Mouse (Mus musculus) kidney, adult 8-10 months (tissue): Measurements from ENCODE around the gene Cript.
A peak's percentile ranks its signal among the peaks of the same experiment; 100 is the strongest.

Experiments
- DNase-seq, 2 experiments: peaks; one replicate each; pipeline ENCODE4 v3.0.0; 2022

Cript gene

DNA sequence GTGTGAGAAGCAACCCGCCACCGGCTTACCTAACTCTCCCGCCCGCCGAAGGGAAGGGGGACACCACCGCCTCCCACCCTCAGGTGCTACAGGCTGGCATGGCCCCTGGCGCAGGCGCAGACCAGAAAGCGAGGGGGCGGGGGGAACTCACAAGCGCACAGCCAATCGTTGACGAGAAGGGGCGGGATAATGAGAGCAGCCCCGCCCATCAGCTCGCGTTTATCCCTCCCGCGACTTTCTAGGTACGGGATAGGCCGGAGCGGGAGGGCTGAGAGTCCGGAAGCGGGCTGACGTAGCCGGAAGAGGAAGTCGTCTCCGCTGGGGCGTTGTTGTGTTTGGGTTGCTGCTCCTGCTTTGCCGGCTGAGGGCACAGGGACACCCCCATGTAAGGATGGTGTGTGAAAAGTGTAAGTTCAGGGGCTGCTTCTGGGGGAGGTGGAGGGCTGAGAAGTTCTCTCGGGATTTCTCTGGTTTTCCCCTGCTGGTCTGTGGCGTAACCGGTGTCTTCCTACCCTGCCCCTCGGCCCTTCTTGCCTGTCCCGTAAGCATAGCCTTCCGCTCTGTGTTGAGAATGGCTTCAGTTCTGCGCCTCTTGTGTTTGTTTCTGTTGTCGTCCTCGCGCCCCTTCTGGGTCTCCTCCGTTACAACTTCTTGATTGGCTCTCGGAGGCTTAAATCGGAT lies at the start of gene Cript, which contains the start of gene Pigf:
Gene Cript, plus strand, starts transcription at position 282 of the 681 bp plus-strand sequence.
Gene Pigf, minus strand, starts transcription at position 138 of the 681 bp plus-strand sequence.
- DNase-seq: peak; percentile 98 to 99

DNA sequence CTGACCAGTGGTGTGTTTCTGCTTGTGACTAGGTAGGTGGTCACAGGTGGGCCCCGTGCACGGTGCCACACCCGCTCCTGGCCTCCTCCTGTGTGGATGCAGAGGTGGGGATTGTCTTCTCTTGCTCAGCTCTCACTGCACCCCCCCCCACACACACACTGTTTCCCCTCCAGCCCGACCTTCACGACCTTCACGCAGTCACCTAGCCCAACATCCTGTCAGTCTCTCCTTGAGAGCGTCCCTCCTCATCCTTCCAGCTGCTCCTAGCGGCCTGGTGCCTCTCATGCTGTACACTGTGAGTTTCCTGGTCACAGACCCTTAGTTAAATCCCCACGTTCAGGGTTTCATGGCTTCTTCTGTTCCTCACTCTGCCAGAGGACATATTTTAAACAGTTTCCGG lies 49.0 kb upstream of the Cript start:
- DNase-seq: no peak

DNA sequence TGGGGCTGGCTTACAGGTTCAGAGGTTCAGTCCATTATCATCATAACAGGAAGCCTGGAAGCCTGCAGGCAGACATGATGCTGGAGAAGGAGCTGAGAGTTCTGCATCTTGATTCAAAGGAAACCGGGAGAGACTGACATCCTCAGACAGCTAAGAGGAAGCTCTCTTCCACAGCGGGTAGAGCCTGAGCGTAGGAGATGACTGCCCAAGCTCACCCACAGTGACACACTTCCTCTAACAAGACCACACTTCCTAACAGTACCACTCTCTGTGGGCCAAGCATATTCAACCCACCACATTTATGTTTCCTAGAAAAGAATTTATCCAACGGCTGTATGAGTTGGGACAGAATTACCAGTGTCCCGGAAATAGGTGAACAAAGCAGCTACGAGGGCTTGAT lies 46.9 kb upstream of the Cript start:
- DNase-seq: no peak

DNA sequence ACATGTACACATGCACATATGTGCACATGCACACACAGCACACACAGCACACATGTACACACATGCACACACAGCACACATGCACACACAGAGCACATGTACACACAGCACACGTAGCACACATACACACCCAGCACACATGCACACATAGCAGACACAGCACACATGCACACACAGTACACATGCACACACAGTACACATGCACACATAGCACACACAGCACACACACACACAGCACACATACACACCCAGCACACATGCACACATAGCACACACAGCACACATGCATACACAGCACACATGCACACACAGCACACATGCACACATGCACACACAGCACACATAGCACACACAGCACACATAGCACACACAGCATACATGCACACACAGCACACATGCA lies 44.1 kb upstream of the Cript start:
- DNase-seq: no peak

DNA sequence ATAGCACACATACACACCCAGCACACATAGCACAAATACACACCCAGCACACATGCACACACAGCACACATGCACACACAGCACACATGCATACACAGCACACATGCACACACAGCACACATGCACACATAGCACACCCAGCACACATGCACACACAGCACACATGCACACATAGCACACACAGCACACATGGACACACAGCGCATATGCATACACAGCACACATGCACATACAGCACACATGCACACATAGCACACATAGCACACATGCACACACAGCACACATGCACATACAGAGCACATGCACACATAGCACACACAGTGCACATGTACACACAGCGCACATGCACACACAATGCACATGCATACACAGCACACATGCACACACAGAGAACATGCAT lies 43.6 kb upstream of the Cript start:
- no peak for DNase-seq

DNA sequence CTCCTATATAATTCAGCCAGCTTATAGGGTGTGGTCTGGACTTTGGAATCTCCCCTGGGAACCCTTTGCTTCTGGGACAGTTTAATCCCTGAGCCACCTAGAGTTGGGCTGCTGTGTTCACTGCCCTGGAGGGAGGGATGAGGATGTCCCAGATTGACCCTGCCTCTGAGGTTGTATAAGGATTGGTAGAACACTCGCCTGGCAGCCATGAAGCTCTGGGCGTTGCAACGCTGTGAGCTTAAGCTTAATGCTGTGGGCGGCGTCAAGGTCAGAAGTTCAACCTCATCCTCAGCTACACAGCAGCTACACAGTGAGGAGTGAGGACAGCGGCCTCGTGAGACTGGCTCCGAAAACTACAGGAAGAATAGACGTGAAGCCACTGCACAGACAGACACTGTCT lies 42.9 kb upstream of the Cript start:
- peak; percentile 23 to 49 for DNase-seq

DNA sequence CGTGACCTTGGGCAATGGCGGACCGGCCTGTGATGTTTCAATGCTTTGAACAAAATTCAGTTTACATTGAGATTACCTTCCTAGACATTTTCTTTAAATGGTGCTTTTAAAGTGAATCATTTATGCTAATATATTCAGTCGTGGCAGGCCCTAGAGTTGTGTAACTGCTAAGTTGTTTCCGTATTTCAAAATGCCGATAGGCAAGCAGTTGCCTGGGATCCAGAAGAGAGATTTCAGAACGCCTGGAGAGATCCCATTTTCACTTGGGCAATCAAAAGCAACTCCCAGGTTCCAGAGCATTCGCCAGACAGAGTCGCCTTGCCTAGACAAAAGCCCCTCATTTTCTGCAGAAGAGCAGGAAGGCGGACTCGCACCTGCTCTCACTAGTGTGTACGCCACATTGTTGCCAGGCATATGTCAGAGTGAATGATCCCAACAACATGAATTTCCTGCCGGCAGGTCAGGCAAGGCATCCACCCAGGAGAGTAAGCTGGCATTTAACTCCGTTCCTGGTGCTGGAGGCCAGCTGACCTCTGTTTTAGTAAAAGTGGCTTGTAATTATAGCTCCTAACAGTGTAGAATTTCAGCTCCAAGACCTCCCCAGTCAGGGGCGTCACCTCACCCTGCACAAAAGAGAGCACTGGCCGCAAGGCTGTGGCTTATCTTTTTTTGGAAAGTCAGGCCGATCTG lies 38.8 kb upstream of the Cript start:
- no peak for DNase-seq

DNA sequence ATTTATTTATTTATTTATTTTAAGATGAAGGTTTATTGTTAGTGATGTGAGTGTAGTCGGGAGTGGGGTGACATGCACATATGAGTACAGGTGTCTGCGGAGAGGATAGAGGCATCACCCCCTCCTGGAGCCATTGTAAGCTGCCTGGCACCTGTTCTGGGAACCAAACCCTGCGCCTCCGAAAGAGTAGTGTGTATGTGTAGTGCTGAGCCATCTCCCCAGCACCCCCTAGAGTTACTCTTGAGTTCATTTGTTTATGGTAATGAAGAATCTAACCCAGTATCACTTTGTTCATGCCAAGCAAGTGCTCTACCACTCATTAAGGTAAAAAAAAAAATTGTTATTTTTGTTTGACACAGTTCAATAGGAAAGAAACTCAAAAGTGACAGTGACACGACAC lies 37.2 kb upstream of the Cript start:
- no peak for DNase-seq

DNA sequence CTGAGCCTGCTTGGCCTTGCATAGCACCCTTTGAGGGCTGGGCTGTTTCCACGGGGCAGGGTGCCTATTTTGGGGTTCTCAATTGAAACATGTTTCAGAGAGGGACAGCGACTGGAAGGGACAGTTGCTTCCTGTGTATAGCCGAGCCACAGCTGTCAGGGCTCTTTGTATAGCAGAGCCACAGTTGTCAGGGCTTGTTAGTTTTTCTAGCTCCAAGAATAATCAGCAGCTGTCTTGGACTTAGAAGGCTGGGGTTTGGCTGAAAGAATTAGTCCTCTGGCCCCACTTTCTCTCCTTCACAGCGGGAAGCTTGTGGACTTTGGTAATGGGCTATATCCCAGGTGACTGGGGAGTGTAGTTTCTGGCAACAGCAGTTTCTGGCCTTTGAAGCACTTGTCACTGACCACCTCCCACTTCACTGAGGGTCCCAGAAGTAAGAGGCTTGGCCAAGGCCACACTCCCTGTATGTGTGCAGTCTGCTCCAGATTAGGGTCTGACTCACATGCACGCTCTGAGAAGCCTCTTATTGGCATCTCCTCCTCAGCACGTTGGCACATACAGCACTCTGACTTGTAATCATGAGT lies 36.7 kb upstream of the Cript start:
- DNase-seq: no peak

DNA sequence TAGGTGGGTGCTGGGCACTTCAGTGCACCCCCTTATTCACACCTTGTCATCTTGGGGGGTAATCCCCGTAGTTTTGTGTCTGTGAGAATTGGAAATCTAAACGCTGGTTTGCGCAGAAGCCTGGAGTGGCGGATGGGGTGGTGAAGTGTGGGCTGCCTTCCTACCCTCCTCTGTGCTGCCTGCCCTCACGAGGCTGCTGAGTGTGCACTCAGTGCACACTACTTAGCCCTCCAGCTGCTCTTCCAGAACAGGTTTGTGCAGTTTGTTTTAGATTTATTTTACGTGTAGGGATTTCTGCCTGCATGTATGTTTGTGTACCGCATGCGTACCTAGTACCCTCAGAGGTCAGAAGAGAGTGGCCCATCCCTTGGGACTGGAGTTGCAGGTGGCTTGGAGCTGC lies 34.0 kb upstream of the Cript start:
- no peak for DNase-seq

DNA sequence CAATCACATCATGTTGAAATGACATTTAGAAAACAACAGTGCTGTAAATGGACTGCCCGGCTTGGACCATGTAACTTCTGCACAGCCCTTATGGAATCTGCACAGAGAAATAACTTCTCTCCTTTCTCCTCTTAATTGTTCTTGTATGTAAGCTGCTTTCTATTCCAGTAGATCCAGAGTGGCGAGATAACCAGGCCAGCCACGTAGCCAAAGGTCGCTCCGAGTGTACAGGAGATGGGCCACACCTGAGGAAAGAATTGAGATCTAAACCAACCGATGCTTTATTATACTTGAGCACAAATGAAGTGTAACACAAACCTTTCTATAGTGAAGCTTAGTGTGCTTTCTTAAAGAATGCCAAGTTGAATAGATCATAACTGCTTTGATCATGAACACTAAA lies 28.0 kb upstream of the Cript start:
- DNase-seq: no peak

DNA sequence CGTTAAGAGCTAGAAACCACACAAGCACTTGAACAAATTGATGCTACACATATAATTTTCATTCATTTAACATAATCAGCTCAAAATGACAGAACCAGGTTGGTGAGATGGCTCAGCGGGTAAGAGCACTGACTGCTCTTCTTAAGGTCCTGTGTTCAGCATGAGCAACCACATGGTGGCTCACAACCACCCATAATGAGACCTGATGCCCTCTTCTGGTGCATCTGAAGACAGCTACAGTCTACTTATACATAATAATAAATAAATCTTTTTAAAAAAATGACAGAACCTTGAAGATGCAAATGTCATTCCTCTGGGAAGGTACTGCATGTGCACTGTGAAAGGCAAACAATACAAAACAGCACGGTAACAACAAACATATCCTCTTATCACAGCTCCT lies 16.4 kb upstream of the Cript start:
- DNase-seq: no peak

DNA sequence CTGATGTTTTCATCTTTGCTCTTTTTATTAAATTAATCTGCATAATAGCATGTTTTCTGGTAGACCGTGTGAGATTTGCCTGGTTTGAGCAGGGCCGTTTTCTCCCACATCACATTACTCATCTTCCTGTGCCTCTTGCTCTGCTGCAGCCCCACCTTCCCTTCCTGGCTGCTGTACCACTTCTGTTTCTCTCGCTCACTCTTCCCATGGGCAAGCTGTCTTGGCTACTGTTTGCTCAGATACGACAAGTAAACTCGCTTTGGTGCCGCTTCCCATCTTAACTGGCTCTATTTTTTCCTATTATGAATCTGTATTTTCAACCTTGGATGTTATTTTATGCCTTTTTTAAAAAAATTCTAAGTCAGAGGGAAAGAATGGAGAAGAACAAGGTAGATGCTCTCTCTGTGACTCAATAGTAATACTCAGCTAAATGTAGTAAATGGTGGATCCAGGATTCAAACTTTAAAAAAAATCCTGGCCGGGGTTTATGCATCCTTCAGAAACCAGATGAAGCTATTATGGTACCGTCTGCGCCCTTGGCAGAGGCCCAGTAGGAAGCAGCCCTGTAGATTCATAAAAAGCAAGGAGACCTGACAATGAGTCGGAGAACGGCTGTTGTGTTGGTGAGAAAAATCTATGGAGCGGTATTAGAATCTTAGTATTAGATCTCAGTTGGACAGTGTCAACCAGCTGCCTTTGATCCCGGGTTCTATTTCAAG lies 13.9 kb upstream of the Cript start:
- no peak for DNase-seq

DNA sequence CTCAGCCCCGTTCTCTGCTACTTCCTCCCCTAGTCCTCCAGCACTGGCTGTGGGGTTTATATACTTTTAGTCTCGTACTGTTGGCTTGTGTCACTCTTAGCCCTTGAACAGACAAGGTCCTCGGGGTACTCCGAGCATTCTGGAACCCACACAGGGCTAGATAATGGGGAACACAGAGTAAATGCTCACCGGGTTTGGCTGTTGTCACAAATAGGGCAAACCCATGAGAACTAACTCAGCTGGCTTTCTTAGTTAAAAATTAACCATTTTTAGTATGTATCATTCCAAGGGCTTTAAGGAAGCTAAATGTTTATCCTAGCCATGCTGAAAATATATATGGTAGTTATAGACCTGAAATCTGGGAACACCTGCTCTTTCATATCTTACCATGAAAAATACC lies 5.7 kb upstream of the Cript start:
- no peak for DNase-seq

DNA sequence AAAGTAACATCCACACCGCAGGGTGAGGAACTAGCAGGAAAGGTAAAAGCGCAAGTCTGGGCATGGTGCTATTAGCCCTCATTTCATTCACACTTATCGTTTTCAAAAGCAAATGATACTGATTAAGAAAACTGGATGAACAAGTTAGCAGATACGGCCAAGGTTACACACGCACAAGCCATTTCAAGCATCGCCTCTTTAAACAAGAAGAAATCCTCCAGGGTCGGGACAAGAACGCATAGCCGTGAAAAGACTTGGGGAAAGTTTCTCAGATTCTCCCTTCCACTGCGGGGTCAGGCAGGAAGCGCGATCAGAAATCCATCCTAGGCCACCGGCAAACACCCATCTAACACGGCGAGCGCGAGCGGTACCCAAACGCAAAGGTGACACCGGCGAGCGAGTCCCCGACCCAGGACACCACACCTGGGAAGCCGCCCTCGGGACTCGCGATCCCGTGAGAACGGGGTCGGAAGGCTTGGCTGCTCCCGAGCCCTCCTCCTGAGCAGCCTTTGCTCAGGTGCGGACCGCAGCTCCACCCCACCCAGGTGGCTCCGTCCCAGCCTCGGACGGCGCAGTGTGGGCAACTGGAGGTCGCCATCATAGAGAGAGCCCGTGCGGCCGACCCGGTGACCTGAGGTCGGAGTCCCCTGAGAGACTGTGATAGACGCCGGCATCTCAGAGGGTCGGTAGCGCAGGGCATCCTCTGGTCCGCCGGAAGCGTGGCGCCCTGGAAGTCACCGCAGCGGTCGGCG lies 683 bp upstream of the Cript start:
- DNase-seq: no peak

DNA sequence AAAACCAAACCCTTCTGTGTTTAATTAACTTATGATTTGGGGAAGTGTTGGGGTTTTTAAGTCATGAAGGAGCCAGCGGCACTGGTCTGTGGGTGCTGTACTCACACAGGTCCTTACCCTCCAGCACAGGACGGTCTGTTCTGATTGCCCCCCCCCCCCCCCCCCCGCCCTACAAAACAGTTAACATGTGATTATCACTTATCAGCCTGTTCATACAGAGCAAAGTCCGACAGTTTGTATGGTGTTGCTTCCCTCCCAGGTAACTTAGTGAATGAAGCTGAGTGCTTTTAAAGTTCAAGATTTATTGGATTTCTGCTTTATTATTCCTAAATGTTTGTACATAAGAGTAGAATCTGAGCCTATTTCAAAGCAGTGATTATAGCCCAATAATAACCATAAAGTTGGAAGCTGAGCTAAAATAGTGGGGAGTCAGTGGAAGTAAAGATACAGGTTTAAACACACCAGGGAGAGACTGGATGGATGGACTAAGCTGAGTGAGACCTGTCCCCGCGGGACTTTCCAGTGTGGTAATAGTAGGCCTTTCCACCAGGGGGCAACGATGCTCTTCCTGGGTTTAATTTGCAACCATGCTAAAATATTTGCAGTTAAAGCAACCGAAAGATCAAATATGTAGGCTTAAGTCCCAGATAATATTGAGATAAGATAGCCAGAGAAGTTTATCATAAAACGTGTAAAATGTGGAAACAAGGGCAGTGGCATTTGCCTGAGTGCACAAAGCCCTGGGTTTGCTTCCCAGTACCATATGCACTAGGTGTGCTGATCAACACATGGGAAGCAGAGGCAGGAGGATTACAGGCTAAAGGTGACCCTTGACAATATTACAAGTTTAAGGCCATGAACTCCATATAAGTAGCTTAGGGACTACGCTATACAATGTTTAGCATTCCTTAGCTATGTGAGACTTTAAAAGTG lies 11.1 kb downstream of the Cript start:
- DNase-seq: peak in 1 of 2 experiments; percentile 30

DNA sequence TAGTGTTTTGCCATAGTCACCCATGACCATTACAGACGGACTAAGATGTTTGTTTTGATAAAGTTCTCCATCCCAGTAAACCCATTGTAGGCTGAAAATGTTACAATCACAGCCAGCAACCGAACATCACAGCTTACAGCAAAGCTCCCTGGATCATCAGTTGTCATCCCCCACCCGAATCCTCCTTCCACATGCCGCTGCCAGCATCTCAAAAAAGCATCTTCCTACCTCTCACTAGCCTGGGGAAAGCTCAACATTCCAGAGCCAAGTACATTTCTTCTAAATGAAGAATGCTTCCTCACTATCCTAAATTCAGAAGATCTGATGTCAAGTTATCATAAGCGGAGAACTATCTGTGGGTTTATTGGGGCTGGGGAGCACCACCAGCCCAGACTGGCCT lies 13.1 kb downstream of the Cript start:
- no peak for DNase-seq

DNA sequence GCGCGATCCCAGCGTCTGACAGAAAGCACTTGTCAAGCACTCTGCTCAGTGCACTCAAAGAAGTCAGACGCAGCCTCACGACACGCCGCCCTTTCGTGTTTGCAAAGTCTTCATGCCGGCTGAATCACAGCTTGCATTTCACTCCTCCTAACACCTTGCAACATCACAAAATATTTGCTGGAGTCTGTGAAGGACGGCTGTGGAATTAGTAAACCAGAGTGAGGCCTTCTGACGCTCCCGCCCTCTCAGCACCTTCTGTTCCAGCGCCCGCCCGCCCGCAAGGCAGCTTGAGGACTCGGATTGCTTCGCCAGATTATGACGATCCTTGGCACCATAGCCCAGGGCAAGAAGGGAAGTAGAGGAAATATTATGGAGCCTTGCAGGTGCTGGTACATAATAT lies 16.4 kb downstream of the Cript start:
- no peak for DNase-seq

DNA sequence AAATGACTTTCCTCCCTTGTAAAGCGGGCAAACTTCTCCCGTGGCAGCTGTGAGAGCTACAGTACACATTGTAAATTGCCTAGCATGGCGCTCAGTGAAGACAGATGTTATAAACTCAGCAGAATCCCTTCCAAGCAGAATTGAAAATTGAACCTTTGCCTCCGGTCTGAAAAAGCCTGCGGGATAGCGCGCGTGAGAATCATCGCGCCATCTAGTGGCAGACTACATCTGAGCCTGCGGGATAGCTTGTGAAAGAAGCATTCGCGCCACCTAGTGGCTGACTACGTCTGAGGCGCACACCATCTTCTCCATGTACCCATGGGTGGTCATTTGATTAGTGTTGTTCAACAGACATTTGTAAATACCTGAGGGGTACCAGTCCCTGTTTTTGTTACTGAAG lies 19.0 kb downstream of the Cript start:
- DNase-seq: peak; percentile 87 to 94

DNA sequence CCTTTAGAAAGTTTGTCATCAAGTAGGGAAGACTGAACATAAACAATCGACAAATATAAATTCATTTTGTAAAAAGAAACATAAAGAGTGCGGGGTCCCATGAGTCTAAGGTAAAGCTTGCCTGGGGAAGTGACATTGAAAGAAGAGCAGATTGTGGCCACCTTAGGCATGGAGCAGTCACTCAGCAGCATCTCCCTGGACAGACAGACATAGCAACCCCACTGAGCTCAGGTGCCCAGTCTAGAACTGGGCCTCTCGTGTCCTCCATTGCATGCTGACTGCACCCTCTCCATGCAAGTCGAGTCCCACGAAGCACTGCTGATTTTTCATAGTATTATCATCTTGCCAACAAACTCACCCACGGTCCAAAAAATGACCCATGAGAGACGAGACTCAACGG lies 19.4 kb downstream of the Cript start:
- no peak for DNase-seq

DNA sequence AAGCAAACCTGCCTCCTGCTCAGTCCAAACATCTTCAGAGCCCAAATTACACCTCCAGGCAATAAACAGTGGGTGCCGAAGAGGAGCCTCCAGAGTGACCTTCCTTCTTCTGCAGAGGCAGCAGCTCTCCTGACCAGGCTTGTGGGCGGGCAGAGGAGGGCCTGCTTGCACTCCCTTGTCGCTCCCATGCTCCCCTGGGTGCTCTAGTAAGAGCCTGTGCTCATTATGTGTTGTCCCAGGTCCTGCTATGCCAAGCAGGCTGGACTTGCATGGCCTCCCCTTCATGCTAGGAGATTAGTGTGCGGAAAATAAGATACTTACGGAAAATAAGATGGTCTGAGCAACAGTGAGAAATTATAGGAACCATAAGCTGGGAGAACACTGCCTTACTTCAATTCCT lies 24.3 kb downstream of the Cript start:
- no peak for DNase-seq
